Mouse (Mus musculus): ENCODE data around the gene Nup88.

DNA sequence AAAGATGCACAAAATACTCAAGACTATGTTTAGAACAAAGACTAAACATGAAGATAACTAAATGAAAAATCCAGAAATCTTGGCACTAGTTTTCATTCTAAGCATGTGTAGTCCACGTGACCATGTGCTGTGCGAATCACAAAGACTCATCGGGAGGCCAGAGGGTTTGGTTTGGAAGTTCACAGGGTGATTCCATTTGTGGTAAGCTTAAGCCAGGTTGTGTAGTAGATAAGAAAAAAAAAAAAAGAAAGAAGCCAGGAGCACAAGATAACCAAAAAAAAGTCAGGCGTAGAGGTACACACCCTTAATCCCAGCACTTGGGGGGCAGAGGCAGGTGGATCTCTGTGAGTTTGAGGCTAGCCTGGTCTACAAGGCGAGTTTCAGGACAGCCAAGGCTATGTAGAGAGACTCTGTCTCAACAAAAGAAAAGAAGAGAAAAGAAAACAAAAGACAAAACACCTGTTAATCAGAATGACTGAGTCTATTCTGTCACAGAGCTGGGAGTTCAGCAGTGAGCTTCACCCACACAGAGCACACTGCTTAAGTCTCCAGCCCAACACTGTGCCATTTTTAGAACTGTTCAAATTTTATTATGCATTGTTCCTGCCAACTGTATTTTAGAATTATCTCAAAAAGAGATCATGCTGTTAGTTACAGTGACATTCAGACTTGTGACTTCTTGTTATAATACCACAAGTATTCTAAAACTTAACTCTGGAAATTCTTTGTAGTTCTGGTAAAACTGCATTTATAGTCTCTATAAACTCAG lies 8.8 kb downstream of the Nup88 start:
- TF ChIP-seq POLR2A (IDR thresholded peaks at IDR 0.05; ENCODE audit: control insufficient read depth, extremely low read depth, insufficient read depth, low read length, poor library complexity) (no peak), CTCF (IDR thresholded peaks at IDR 0.05; ENCODE audit: borderline replicate concordance, control insufficient read depth, extremely low read depth, insufficient read depth, low read length, poor library complexity) (no peak)
